Mouse (Mus musculus): ENCODE results near the gene Lrrc56. TPM values are rescaled to one million over a fixed set of nuclear protein-coding genes. Genes with fewer than 3 reads are reported as not detected.

Gene Lrrc56
- polyA plus RNA-seq, 1 experiment = 5.4 TPM

DNA sequence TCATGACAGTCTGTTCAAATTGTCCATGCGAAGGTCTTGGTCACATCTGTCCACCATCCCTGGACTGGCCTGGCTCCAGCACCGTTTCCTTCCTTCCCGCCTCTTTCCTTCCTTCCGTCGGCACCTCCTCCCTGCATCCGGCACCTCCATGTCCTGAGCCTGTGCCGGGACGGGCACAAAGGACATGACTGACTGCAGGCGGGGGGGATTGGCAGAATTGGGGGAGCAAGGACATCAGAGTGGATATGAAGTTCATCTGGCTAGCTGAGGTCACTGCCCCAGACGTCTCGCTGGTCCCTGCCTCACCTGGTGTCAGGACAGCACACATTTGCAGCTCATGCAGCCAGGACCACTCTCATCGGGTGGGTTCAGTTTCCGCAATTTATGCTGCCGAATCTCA is 2.9 kb upstream of the Lrrc56 start:
- DNase-seq (ENCODE audit: low read depth, low spot score) = no peak
- 87% methylated on average over 14 of the region's 14 CpGs for WGBS

DNA sequence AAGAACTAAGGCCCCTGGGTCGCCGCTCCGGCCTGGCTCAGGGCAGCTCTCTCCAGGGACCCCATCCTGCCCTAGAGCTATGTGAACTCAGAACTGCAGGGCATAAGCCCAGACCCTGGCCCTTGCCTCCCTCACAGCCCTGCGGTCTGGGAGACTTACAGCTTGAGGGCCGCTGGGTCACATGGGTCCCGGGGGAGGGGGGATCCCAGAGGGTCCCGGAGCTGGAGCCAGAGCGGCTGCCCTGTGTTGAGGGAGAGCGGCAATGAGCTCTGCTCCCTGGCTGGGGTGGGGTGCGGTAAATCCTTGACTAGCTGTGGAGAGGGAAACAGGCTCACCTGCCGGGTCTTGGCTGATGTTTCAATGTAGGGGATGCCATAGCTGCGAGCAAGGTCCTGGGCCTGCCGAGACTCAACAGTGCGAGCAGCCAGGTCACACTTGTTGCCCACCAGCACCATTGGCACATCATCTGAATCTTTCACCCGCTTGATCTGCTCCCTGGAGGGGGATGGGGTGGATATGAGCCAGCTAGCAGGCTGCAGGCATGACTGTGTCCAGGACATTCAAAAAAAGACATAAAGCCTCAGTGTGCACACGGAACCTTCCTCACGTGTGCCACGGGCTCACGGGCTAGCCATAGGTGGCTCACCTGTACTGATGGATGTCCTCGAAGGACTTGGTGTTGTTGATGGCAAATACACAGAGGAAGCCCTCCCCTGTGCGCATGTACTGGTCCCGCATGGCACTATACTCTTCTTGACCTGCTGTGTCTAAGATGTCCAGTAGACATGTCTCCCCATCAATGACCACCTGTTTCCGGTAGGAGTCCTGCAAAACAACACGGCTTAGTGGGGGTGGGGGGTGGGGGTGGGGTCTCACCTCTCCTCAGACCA is 1.9 kb upstream of the Lrrc56 start:
- 93% methylated on average over 24 of the region's 24 CpGs for WGBS
- no peak for DNase-seq (ENCODE audit: low read depth, low spot score)

- WGBS = 23% methylated on average over 12 of the region's 12 CpGs
- DNase-seq (ENCODE audit: low read depth, low spot score) = no peak
Measured at GRCm38 (mm10) chr7:141192776-141193347, 1.1 kb upstream of the Lrrc56 start.

DNA sequence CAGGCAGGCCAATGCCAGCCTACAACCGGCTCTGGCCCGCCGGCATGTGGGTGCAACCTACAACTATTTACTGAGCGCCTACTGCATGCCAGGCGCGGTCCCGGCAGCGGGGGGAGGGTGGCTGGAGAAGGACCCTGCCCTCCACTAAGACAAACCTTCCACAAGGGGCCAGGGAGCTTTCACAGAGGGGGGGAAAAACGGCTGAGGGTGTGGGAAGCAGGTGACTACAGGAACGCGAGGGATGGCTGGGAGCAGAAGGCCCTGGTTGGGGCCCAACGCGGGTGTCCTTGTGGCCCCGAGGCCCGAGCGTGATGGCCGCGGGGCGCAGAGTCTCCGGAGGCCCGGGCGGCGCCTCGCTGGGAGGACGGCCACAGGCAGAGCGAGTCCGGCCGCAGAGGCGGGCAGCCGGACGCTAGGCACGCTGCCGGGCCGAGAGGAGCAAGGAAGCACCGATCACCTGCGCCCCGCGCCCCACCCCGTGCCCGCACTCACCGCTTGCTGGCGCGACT is 555 bp upstream of the Lrrc56 start:
- no peak for DNase-seq (ENCODE audit: low read depth, low spot score)
- WGBS = 1% methylated on average over 23 of the region's 43 CpGs

DNA sequence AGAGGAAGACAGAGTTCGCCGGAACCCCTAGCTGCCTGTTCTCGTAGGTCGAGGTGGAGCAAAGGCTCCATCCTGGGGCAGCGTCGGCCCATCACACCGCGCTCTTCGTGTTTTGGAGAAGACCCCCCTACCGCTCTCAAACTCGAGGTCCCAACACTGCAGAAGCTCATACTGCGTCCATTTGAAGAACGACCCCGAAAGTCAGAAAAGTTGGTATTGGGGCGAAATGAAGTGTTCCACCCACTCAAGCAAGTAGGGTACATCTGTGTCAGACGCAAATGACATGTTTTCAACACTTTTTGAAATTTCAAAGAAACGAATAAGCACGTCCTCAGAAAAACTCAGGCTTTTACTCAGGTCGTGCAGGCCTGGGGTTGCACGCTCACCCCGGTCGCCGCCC is 452 bp downstream of the Lrrc56 start:
- under 1% methylated on average over 23 of the region's 23 CpGs for WGBS
- no peak for DNase-seq (ENCODE audit: low read depth, low spot score)

DNA sequence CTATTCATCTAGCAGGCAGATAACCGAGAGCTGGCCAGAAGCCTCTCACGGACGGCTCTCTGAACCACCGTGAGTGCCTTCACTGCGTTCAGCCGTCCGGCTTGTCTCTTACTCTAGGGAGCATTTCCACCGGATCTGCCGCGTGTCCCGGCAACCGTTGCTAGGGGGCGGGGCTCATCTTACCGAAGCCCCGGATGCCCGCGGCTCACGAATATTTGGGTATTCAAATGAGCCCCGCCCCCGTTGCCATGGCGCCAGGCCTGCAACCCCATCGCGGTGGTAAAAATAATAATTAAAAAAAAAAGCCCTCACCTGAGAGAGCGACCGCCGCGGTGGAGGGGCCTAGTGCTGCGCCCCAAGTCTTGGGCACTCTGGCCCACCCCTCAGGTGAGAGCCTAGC is 873 bp downstream of the Lrrc56 start:
- no peak for DNase-seq (ENCODE audit: low read depth, low spot score)
- WGBS = 1% methylated on average over 28 of the region's 28 CpGs

GRCm38 (mm10) chr7:141195754-141196153 is 1.8 kb downstream of the Lrrc56 start:
- WGBS = 63% methylated on average over 2 of the region's 2 CpGs
- DNase-seq (ENCODE audit: low read depth, low spot score) = no peak

GRCm38 (mm10) chr7:141196619-141197282 is 2.8 kb downstream of the Lrrc56 start:
- no peak for DNase-seq (ENCODE audit: low read depth, low spot score)
- 93% methylated on average over 8 of the region's 8 CpGs for WGBS

DNA sequence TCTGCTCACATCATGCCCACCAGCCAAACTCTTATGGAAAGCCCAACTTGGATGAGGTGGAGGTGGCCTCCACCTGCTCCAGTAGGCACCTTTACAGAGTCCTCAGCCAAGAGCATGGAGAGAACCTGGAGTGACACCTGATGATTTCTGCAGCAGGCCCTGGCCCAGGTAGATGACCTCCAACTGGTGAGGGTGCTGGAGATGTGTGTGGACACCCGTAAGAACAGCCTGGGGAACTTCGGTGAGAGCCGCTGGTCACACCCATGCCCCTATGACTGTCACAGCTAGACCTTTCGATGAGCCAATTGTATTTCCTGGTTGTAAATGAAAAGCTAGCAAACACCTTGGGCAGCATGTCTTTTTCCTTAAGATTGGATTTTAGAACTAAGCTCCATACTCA is 4.2 kb downstream of the Lrrc56 start:
- DNase-seq (ENCODE audit: low read depth, low spot score) = no peak
- WGBS = 56% methylated on average over 4 of the region's 4 CpGs

DNA sequence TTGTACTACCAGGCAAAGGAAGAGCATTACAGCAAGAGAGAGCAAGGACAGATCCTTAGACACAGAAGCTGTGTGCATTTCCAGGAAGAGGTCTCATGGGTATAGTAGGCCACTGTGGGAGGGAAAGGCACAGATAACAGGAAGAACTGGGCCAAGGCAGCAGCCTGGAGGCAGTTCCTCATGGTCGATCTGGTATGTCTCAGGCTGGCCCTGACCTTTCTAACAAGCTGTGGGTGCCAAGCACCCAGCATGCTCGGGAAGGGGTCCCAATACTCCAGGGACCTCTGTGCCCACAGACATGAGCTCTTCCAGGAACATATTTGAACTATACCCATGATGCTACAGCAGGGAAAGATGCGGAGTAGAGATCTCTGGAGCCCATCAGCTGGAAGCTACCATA is 10.6 kb downstream of the Lrrc56 start:
- no peak for DNase-seq (ENCODE audit: low read depth, low spot score)
- WGBS = 68% methylated on average over 3 of the region's 3 CpGs

DNA sequence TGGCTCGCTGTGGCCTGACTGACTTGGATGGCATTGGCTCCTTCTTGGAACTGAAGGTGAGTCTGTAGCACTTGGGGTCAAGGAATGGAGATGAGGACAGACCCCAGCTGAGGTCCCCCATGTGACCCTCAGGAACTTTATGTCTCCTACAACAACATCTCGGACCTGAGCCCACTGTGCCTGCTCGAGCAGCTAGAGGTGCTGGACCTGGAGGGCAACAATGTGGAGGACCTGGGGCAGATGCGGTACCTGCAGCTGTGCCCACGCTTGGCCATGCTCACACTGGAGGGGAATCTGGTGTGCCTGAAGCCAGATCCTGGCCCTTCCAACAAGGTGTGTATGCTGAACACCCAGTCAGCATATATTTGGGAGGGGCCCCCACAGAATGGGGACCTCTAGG is 11.5 kb downstream of the Lrrc56 start:
- no peak for DNase-seq (ENCODE audit: low read depth, low spot score)
- 94% methylated on average over 5 of the region's 5 CpGs for WGBS

- WGBS = 92% methylated on average over 18 of the region's 18 CpGs
- DNase-seq (ENCODE audit: low read depth, low spot score) = no peak
Measured at GRCm38 (mm10) chr7:141206182-141206937, 12.4 kb downstream of the Lrrc56 start.

DNA sequence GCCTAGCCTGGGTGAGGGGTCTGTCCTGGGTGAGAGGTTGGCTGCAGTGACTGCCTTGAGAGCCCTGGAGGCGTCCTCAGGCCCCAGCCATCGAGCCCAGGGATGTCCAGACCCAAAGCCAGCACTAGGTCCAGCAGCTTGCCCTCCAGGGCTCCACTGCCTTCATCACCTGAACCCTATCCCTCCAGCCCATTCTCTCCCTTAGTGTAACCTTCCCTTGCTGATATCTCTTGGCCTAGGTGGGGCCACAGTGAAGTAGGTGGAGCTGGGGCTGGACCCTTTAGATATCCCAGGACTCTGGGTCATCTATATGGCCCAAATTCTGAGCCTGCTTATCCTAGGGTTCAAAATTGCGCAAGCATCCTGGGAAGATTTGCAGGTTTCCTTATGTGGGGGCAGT is 15.6 kb downstream of the Lrrc56 start:
- no peak for DNase-seq (ENCODE audit: low read depth, low spot score)
- 73% methylated on average over 3 of the region's 3 CpGs for WGBS

DNA sequence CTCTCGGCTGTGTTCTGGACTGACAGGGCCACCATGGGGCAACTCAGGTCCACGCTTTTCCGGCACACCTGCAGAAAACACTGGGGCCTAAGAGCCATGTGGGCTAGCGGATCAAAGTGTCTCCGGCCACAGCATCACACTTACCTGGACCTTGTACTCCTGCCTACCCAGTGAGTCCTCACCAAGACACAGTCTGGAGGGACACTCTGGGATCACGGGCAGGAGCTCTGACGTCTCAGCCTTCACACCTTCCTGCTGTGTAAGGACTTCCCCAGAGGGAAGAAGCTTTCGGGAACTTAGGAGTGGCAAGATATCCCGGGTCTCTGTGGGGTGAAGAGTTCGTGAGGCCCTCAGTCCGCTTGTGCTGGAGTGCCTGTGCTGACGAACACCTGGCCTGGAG is 16.2 kb downstream of the Lrrc56 start:
- WGBS = 82% methylated on average over 12 of the region's 12 CpGs
- DNase-seq (ENCODE audit: low read depth, low spot score) = no peak

DNA sequence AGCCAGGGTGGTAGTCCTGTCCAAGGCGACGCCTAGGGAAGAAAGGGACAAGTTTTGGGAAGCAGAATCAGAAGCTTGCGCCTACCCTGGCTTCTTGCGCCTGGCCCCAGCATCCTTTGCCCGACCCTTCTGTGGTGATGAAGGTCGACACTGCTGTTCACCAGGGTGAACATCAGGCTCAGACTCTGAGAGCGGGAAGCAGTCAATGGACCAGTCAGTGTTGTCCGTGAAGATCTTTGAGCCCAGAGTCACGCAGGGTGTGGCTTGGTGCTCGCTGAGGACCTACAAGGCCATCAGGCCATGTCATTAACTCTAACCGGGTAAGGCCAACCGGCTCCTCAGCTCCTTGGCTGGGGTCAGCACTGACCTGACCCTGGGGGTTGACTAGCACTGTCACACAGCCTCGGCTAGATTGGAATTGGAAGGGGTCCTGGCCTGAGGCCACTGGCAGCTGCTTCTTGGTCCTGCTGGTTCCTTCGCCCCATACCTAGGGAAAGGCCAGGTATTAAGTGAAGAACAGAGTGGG is 16.7 kb downstream of the Lrrc56 start:
- DNase-seq (ENCODE audit: low read depth, low spot score) = no peak
- 83% methylated on average over 14 of the region's 14 CpGs for WGBS

- 74% methylated on average over 3 of the region's 3 CpGs for WGBS
- no peak for DNase-seq (ENCODE audit: low read depth, low spot score)
Measured at GRCm38 (mm10) chr7:141213133-141213532, 19.2 kb downstream of the Lrrc56 start.

DNA sequence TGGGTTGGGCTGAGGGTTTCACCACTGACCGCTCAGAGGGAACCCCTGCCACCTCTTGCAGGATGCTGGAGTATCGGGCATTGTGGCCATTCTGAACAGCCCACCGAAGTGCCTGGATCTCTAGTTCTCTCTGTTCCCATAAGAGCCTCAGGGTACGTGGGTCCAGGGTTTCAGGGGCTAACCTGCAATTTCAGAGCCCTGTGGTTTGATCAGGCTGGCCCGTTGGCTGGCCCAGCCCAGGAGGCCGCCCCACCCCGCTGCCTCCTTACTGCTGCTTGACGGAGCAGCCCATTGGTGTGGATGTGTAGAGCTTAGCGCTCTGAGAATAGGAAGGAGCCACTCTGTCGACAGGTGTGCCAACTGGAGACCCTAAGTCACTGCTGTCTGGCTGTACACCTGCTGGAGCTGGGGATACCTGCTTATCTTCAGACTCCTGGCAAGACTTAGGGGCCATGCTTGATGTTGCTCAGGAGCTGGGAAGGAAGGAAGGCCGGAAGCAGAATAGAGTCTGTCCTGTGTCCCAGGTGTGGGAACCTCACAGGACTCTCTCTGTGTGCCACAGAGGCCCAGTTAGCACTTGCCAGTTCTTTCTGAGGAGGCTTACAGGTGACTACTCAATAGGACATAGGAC is 19.8 kb downstream of the Lrrc56 start, which contains the start of gene Lmntd2:
Gene Lmntd2, minus strand, starts transcription at position 476 of the 631 bp plus-strand sequence.
- no peak for DNase-seq (ENCODE audit: low read depth, low spot score)
- 86% methylated on average over 11 of the region's 11 CpGs for WGBS

GRCm38 (mm10) chr7:141214310-141214709 is 20.4 kb downstream of the Lrrc56 start:
- DNase-seq (ENCODE audit: low read depth, low spot score) = no peak
- WGBS = 68% methylated on average over 3 of the region's 3 CpGs
